ENCODE assay signal across 8 mouse cellular contexts in the genomic region with DNA sequence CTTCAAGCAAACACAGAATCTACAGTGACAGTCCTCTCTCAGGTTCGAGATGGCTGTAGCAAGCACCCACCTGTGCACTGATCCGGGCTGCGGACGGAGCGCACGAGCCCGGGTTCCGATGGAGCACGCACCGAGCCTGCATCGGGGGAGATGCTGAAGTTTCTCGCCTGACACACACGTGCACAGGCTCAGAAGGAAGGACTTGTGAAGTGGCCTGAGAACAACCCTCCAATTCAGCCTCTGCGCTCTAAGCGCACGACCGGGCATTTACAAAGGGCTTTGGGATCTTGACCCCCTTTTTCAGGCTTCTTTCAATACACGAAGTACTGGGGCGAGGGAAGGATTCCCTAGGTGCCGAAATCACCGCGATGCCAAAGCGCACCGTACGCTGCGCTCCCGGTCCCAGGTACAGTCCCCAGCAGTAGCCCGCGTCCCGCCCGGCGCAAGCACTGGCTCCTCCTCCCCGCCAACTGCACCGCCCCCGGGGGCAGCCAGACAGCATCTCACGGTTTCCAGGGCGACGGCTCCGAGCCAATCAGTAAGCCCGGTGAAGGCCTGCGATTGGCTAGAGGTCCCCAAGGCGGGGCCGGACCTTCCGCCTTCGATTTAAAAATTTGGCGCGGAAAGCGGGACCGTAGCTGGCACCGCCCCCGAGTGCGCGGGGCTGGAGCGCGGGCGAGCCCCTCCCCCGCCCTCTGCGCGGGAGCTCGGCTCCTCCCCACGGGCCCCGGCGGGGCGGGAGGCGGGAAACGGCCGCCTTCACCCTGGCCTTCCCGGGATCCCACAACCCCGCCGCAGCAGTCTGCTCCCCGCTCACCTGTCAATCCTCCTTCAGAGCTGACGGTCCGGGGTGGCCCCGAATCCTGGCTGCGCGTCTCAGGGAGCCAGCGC. TPM values are rescaled to one million over a fixed set of nuclear protein-coding genes. Genes with fewer than 3 reads are reported as not detected.
DNase-seq lines count a peak whose midpoint lies in the region; ATAC-seq and TF ChIP-seq lines count a peak whose summit lies in the region.

No protein-coding gene starts in this region.

- peak overlapping the region; percentile 89 for H3K4me2 ChIP-seq in heart, embryonic 12.5 days
- peak overlapping the region; percentile 98 for H3K4me2 ChIP-seq in kidney, postnatal 0 days (ENCODE audit: low read length)
- peak overlapping the region; percentile 93 for H3K4me2 ChIP-seq in liver, embryonic 11.5 days
- peak overlapping the region; percentile 89 for H3K4me2 ChIP-seq in stomach, embryonic 14.5 days (replicated peaks; ENCODE audit: low read depth, low read length)

- H3K36me3 ChIP-seq in heart, embryonic 12.5 days: peaks cover 25% of the 10 kb centered on the region
- H3K36me3 ChIP-seq in kidney, postnatal 0 days (ENCODE audit: insufficient read depth, low read length): no peaks in the 10 kb centered on the region
- H3K36me3 ChIP-seq in liver, embryonic 11.5 days (ENCODE audit: control insufficient read depth, insufficient read depth, low read length): peaks cover 11% of the 10 kb centered on the region
- peaks cover 8% of the 10 kb centered on the region; the same call in 1 of the 2 replicates for H3K36me3 ChIP-seq in stomach, embryonic 14.5 days (ENCODE audit: control insufficient read depth, insufficient read depth, low read length)

- peak overlapping the region; percentile 94 for H3K4me3 ChIP-seq in heart, embryonic 12.5 days
- peak overlapping the region; percentile 87 for H3K4me3 ChIP-seq in kidney, postnatal 0 days (replicated peaks; ENCODE audit: low read depth, low read length)
- peak overlapping the region; percentile 78 for H3K4me3 ChIP-seq in liver, embryonic 11.5 days (ENCODE audit: low read depth, low read length)
- H3K4me3 ChIP-seq in stomach, embryonic 14.5 days (ENCODE audit: low read depth, low read length): peak overlapping the region; percentile 87

- TF ChIP-seq CTCF in kidney, postnatal 0 days (IDR thresholded peaks at IDR 0.05; ENCODE audit: low read depth): no peak

- H3K27ac ChIP-seq in heart, embryonic 12.5 days (ENCODE audit: poor library complexity, severe bottlenecking): peak overlapping the region; percentile 90
- H3K27ac ChIP-seq in kidney, postnatal 0 days: peak overlapping the region; percentile 73
- H3K27ac ChIP-seq in liver, embryonic 11.5 days (ENCODE audit: low read depth, low read length): peak overlapping the region; percentile 94
- peak overlapping the region; percentile 87 for H3K27ac ChIP-seq in stomach, embryonic 14.5 days (ENCODE audit: low read length)

- peak overlapping the region; percentile 94 for H3K9ac ChIP-seq in heart, embryonic 12.5 days
- H3K9ac ChIP-seq in kidney, postnatal 0 days (ENCODE audit: low read depth, low read length): peak overlapping the region; percentile 78
- H3K9ac ChIP-seq in liver, embryonic 11.5 days (ENCODE audit: low read depth, low read length): peak overlapping the region; percentile 94
- peak overlapping the region; percentile 86 for H3K9ac ChIP-seq in stomach, embryonic 14.5 days (replicated peaks; ENCODE audit: low read depth, low read length)

- H3K27me3 ChIP-seq in heart, embryonic 12.5 days (replicated peaks): no peaks in the 10 kb centered on the region
- H3K27me3 ChIP-seq in kidney, postnatal 0 days (ENCODE audit: insufficient read depth, low read length): no peaks in the 10 kb centered on the region
- no peaks in the 10 kb centered on the region for H3K27me3 ChIP-seq in liver, embryonic 11.5 days (replicated peaks; ENCODE audit: control insufficient read depth, insufficient read depth, low read length)
- H3K27me3 ChIP-seq in stomach, embryonic 14.5 days (ENCODE audit: control insufficient read depth, insufficient read depth, low read length): no peaks in the 10 kb centered on the region

- H3K9me3 ChIP-seq in heart, embryonic 12.5 days (replicated peaks): no peaks in the 10 kb centered on the region
- H3K9me3 ChIP-seq in kidney, postnatal 0 days (replicated peaks; ENCODE audit: low read length): no peaks in the 10 kb centered on the region
- H3K9me3 ChIP-seq in liver, embryonic 11.5 days (ENCODE audit: control insufficient read depth, low read length): no peaks in the 10 kb centered on the region
- no peaks in the 10 kb centered on the region for H3K9me3 ChIP-seq in stomach, embryonic 14.5 days (ENCODE audit: control insufficient read depth, low read depth, low read length)

- peak; percentile 87 for ATAC-seq in erythroid progenitor cell, adult 5-6 weeks (replicated peaks; ENCODE audit: low FRiP score, poor library complexity, severe bottlenecking)
- ATAC-seq in heart, embryonic 12.5 days (ENCODE audit: insufficient number of reproducible peaks, low FRiP score): peak; percentile 99
- ATAC-seq in kidney, postnatal 0 days (replicated peaks; ENCODE audit: low FRiP score, low read depth): peak; percentile 98
- peak; percentile 94 for ATAC-seq in liver, embryonic 11.5 days (replicated peaks; ENCODE audit: low FRiP score)
- ATAC-seq in stomach, embryonic 14.5 days (ENCODE audit: insufficient number of reproducible peaks, insufficient read depth, low FRiP score, low read depth): peak; percentile 97

- peak; percentile 95 for DNase-seq in CD4-positive helper T cell, adult 2 months (ENCODE audit: low read depth, low spot score)
- DNase-seq in brain, embryonic 18.5 days (ENCODE audit: low read depth, low spot score): peak; percentile 86
- DNase-seq in kidney, postnatal 0 days (ENCODE audit: low spot score): peak; percentile 99
- peak; percentile 97 for DNase-seq in liver, embryonic 11.5 days (ENCODE audit: low spot score)
- peak; percentile 92 for DNase-seq in naive thymus-derived CD4-positive, alpha-beta T cell, adult 2 months (ENCODE audit: low read depth)

- H3K4me1 ChIP-seq in heart, embryonic 12.5 days (replicated peaks): peaks cover 16% of the 10 kb centered on the region
- H3K4me1 ChIP-seq in kidney, postnatal 0 days (replicated peaks; ENCODE audit: insufficient read depth, low read length): 0 out of 2 replicates have a peak, but pooled peaks cover 4% of the 10 kb centered on the region
- peaks cover 19% of the 10 kb centered on the region for H3K4me1 ChIP-seq in liver, embryonic 11.5 days (replicated peaks; ENCODE audit: control insufficient read depth, insufficient read depth, low read length)
- peaks cover 13% of the 10 kb centered on the region for H3K4me1 ChIP-seq in stomach, embryonic 14.5 days (ENCODE audit: control insufficient read depth, insufficient read depth, low read length)

- under 1% methylated on average over 76 of the region's 77 CpGs for WGBS in heart, embryonic 12.5 days
- under 1% methylated on average over 62 of the region's 77 CpGs for WGBS in kidney, postnatal 0 days
- under 1% methylated on average over 77 of the region's 77 CpGs for WGBS in liver, embryonic 11.5 days
- under 1% methylated on average over 68 of the region's 77 CpGs for WGBS in stomach, embryonic 14.5 days

RNA-seq across cellular contexts. Expression of gene E2f8, which starts 0.6 kb away (rescaled TPM):
- total RNA-seq in erythroid progenitor cell, adult 5-6 weeks (2015; ENCODE audit: low replicate concordance): 418 and 438 TPM in 2 replicates
- 278 and 339 TPM in 2 replicates for total RNA-seq in erythroid progenitor cell, adult 5-6 weeks (2017; ENCODE audit: low replicate concordance)
- polyA plus RNA-seq in heart, embryonic 12.5 days (2016; fragmentation: Nextera tagmentation; extraction: Ambion mirVana): 23.0 and 24.3 TPM in 2 replicates
- 5.5 and 7.3 TPM in 2 replicates for polyA plus RNA-seq in kidney, postnatal 0 days (2015; fragmentation: Nextera tagmentation; extraction: Ambion mirVana)
- 37.2 and 37.8 TPM in 2 replicates for polyA plus RNA-seq in liver, embryonic 11.5 days (2014; fragmentation: Nextera tagmentation; extraction: Ambion mirVana)
- polyA plus RNA-seq in stomach, embryonic 14.5 days (2014; fragmentation: Nextera tagmentation; extraction: Ambion mirVana): 23.6 and 25.5 TPM in 2 replicates

RNA-seq across cellular contexts. Expression of gene Nav2, which starts 27.7 kb away (rescaled TPM):
- 9.7 and 29.8 TPM in 2 replicates for total RNA-seq in erythroid progenitor cell, adult 5-6 weeks (2015; ENCODE audit: low replicate concordance)
- total RNA-seq in erythroid progenitor cell, adult 5-6 weeks (2017; ENCODE audit: low replicate concordance): 3.1 and 3.7 TPM in 2 replicates
- 28.1 and 34.6 TPM in 2 replicates for polyA plus RNA-seq in heart, embryonic 12.5 days (2016; fragmentation: Nextera tagmentation; extraction: Ambion mirVana)
- 10.1 and 12.7 TPM in 2 replicates for polyA plus RNA-seq in kidney, postnatal 0 days (2015; fragmentation: Nextera tagmentation; extraction: Ambion mirVana)
- 6.2 TPM in 2 replicates for polyA plus RNA-seq in liver, embryonic 11.5 days (2014; fragmentation: Nextera tagmentation; extraction: Ambion mirVana)
- polyA plus RNA-seq in stomach, embryonic 14.5 days (2014; fragmentation: Nextera tagmentation; extraction: Ambion mirVana): 32.2 and 41.1 TPM in 2 replicates

RNA-seq across cellular contexts. Expression of gene Csrp3, which starts 33.0 kb away (rescaled TPM):
- 4.0 TPM in 1 of 2 replicates, not detected in the other for total RNA-seq in erythroid progenitor cell, adult 5-6 weeks (2015; ENCODE audit: low replicate concordance)
- total RNA-seq in erythroid progenitor cell, adult 5-6 weeks (2017; ENCODE audit: low replicate concordance): 1.7 TPM in 1 of 2 replicates, not detected in the other
- polyA plus RNA-seq in heart, embryonic 12.5 days (2016; fragmentation: Nextera tagmentation; extraction: Ambion mirVana): 1,088 and 1,135 TPM in 2 replicates
- not detected in 2 replicates for polyA plus RNA-seq in kidney, postnatal 0 days (2015; fragmentation: Nextera tagmentation; extraction: Ambion mirVana)
- 5.1 and 14.4 TPM in 2 replicates for polyA plus RNA-seq in liver, embryonic 11.5 days (2014; fragmentation: Nextera tagmentation; extraction: Ambion mirVana)
- polyA plus RNA-seq in stomach, embryonic 14.5 days (2014; fragmentation: Nextera tagmentation; extraction: Ambion mirVana): 0.29 and 0.41 TPM in 2 replicates

Comparison
In these comparisons a context has a peak if more than half of its experiments do, and no peak if none do; other contexts are left out.
1. Peak in every context shown above with its lines: DNase-seq, ATAC-seq, H3K4me3 ChIP-seq and H3K27ac ChIP-seq.
2. RNA of gene Csrp3, which starts 33.0 kb away (polyA plus RNA-seq): 1,088 to 1,135 TPM in heart, embryonic 12.5 days; 5.1 to 14.4 TPM in liver, embryonic 11.5 days, 0.29 to 0.41 TPM in stomach, embryonic 14.5 days and not detected in kidney, postnatal 0 days; every median in the first group is over 10 times any median in the second.